Mouse (Mus musculus) embryonic fibroblast, embryonic 13.5 days (primary cell): ENCODE measurements around the gene Syn3.

ENCODE experiments used
- CTCF ChIP-seq: IDR thresholded peaks from 2 replicates; pipeline ENCODE4 v1.5.1; 2011; ENCODE audit warnings: mild to moderate bottlenecking, control low read depth, low read length, moderate library complexity, borderline replicate concordance; ENCODE audit not compliant: insufficient read depth
- POLR2A ChIP-seq: IDR thresholded peaks from 2 replicates; pipeline ENCODE4 v1.6.1; 2011; ENCODE audit warnings: low read depth, mild to moderate bottlenecking, control low read depth, low read length, moderate library complexity

GRCm38 (mm10) chr10:86021749-86022473, 476.8 kb downstream of the Syn3 start, which contains the start of gene Fbxo7:
- peak; percentile 90 for TF ChIP-seq CTCF
- no peak; the same call in 1 of the 2 replicates for TF ChIP-seq POLR2A
